Mouse (Mus musculus): ENCODE measurements around the gene Gm21173. TPM values are rescaled to one million over a fixed set of nuclear protein-coding genes. Genes with fewer than 3 reads are reported as not detected.
"Not testable (repeated sequence)": the region's sequence is repeated elsewhere in the genome, so short reads cannot be mapped to it uniquely, and the experiment has no call there.

The Gm21173 gene
- not detected in 2 replicates for polyA plus RNA-seq (2015; fragmentation: Nextera tagmentation; extraction: Ambion mirVana)

DNA sequence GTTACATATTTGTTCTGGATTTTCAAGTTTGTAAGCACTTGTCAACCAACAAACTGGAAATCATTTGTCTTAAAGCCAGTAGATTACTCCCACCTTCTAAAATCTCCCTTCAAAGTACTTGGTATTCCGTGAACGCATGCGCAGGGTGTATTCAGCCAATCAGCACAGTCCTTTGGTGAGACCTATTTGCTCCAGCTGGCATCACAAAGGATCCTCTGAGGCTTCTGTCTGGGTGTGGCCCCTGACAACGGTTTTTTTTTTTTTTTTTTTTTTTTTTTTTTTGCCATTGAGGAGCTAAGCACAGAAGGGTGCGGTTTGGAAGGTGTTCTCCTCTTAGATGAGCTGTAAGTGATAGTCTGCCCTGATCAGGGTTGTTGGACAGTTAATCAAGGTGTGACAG, at the start of gene Gm21173:
Gene Gm21173, plus strand, starts transcription at position 301 of the 400 bp plus-strand sequence.
- not testable (repeated sequence) for H3K27ac ChIP-seq; H3K4me3 ChIP-seq (replicated peaks); H3K9ac ChIP-seq (replicated peaks); H3K4me2 ChIP-seq (replicated peaks); H3K36me3 ChIP-seq; ATAC-seq; H3K27me3 ChIP-seq; H3K9me3 ChIP-seq; H3K4me1 ChIP-seq (replicated peaks)
- no CpG with 5 or more reads among the region's 5 CpGs for WGBS

All from midbrain, embryonic 13.5 days (tissue).